Mouse (Mus musculus) erythroblast, adult 5-6 weeks (primary cell): ENCODE data around the gene Osbp2. TPM values are rescaled to one million over a fixed set of nuclear protein-coding genes. Genes with fewer than 3 reads are reported as not detected.

Experiments
- ATAC-seq: replicated peaks from 2 replicates; pipeline ENCODE4 v1.8.0; 2016; ENCODE audit warnings: moderate number of reproducible peaks, mild to moderate bottlenecking, moderate TSS enrichment, inconsistent platforms; ENCODE audit not compliant: poor library complexity, low FRiP score, severe bottlenecking
- total RNA-seq, 2 experiments: library from RNA; stranded (forward) in 1 of 2; stranded (reverse) in 1 of 2; fragments of 150-400 nt in 1 of 2; fragments of 200-764, 138-1000 nt in 1 of 2; gene quantifications; 2 replicates each; pipeline versions ENCODE4 v1.2.3 to v1.2.4; 2015 to 2017; ENCODE audit warnings: low replicate concordance in 2 of 2

Osbp2 gene
- total RNA-seq, 2 experiments from 2014 or later = not detected

- ATAC-seq = no peak
These were observed 189.2 kb downstream of the Osbp2 start for GRCm38 (mm10) chr11:3674545-3674944.

GRCm38 (mm10) chr11:3671000-3671628, 192.6 kb downstream of the Osbp2 start:
- no peak for ATAC-seq

- ATAC-seq = no peak
These were observed 193.9 kb downstream of the Osbp2 start for GRCm38 (mm10) chr11:3669849-3670248.

- ATAC-seq = no peak
These were observed 194.9 kb downstream of the Osbp2 start for GRCm38 (mm10) chr11:3668768-3669167.

- ATAC-seq = no peak
These were observed 196.2 kb downstream of the Osbp2 start for GRCm38 (mm10) chr11:3667506-3667905.

- ATAC-seq = no peak
These were observed 201.7 kb downstream of the Osbp2 start for GRCm38 (mm10) chr11:3661964-3662363.

Other genes with a start within 250 kb of the Osbp2 start
- 4.0 and 7.7 TPM in 2 replicates for gene Morc2a, start 214.7 kb downstream of the Osbp2 start, total RNA-seq (2015; ENCODE audit: low replicate concordance)
- 8.1 and 10.0 TPM in 2 replicates for gene Morc2a, start 214.7 kb downstream of the Osbp2 start, total RNA-seq (2017; ENCODE audit: low replicate concordance)
- not detected in 2 replicates for gene 4921536K21Rik, start 31.2 kb upstream of the Osbp2 start, total RNA-seq (2015; ENCODE audit: low replicate concordance)
- not detected in 2 replicates for gene 4921536K21Rik, start 31.2 kb upstream of the Osbp2 start, total RNA-seq (2017; ENCODE audit: low replicate concordance)
- gene Dusp18, start 31.3 kb upstream of the Osbp2 start, total RNA-seq (2015; ENCODE audit: low replicate concordance) = not detected in 2 replicates
- 0.09 TPM in 1 of 2 replicates, not detected in the other for gene Dusp18, start 31.3 kb upstream of the Osbp2 start, total RNA-seq (2017; ENCODE audit: low replicate concordance)
- 0.38 and 0.63 TPM in 2 replicates for gene Slc35e4, start 50.8 kb upstream of the Osbp2 start, total RNA-seq (2015; ENCODE audit: low replicate concordance)
- not detected in 2 replicates for gene Slc35e4, start 50.8 kb upstream of the Osbp2 start, total RNA-seq (2017; ENCODE audit: low replicate concordance)
- 33.4 and 50.3 TPM in 2 replicates for gene Tcn2, start 68.3 kb upstream of the Osbp2 start, total RNA-seq (2015; ENCODE audit: low replicate concordance)
- gene Tcn2, start 68.3 kb upstream of the Osbp2 start, total RNA-seq (2017; ENCODE audit: low replicate concordance) = 12.0 and 20.8 TPM in 2 replicates
- gene Pes1, start 100.1 kb upstream of the Osbp2 start, total RNA-seq (2015; ENCODE audit: low replicate concordance) = 11.3 and 15.0 TPM in 2 replicates
- gene Pes1, start 100.1 kb upstream of the Osbp2 start, total RNA-seq (2017; ENCODE audit: low replicate concordance) = 19.0 and 20.4 TPM in 2 replicates
- gene 4930556J24Rik, start 112.9 kb upstream of the Osbp2 start, total RNA-seq (2015; ENCODE audit: low replicate concordance) = not detected in 2 replicates
- gene 4930556J24Rik, start 112.9 kb upstream of the Osbp2 start, total RNA-seq (2017; ENCODE audit: low replicate concordance) = not detected in 2 replicates
- gene Gal3st1, start 119.7 kb upstream of the Osbp2 start, total RNA-seq (2015; ENCODE audit: low replicate concordance) = not detected in 2 replicates
- gene Gal3st1, start 119.7 kb upstream of the Osbp2 start, total RNA-seq (2017; ENCODE audit: low replicate concordance) = not detected in 2 replicates
- gene Sec14l4, start 167.6 kb upstream of the Osbp2 start, total RNA-seq (2015; ENCODE audit: low replicate concordance) = not detected in 2 replicates
- not detected in 2 replicates for gene Sec14l4, start 167.6 kb upstream of the Osbp2 start, total RNA-seq (2017; ENCODE audit: low replicate concordance)
- gene Sec14l3, start 200.9 kb upstream of the Osbp2 start, total RNA-seq (2015; ENCODE audit: low replicate concordance) = not detected in 2 replicates
- gene Sec14l3, start 200.9 kb upstream of the Osbp2 start, total RNA-seq (2017; ENCODE audit: low replicate concordance) = not detected in 2 replicates
- 1.9 and 8.2 TPM in 2 replicates for gene Mtfp1, start 231.5 kb upstream of the Osbp2 start, total RNA-seq (2015; ENCODE audit: low replicate concordance)
- gene Mtfp1, start 231.5 kb upstream of the Osbp2 start, total RNA-seq (2017; ENCODE audit: low replicate concordance) = 3.7 and 5.6 TPM in 2 replicates